Mouse (Mus musculus): ENCODE data around the gene D16Ertd472e.
"Not testable (repeated sequence)": the region's sequence is repeated elsewhere in the genome, so short reads cannot be mapped to it uniquely, and the experiment has no call there.

Gene D16Ertd472e

GRCm38 (mm10) chr16:78564110-78564821 lies 12.2 kb downstream of the D16Ertd472e start:
- DNase-seq: peak in 1 of 2 experiments; percentile 35

- DNase-seq: peak in 1 of 2 experiments; percentile 46
Observed at GRCm38 (mm10) chr16:78563093-78563971, 13.2 kb downstream of the D16Ertd472e start.

GRCm38 (mm10) chr16:78560627-78561026 lies 15.9 kb downstream of the D16Ertd472e start:
- no peak for DNase-seq

DNA sequence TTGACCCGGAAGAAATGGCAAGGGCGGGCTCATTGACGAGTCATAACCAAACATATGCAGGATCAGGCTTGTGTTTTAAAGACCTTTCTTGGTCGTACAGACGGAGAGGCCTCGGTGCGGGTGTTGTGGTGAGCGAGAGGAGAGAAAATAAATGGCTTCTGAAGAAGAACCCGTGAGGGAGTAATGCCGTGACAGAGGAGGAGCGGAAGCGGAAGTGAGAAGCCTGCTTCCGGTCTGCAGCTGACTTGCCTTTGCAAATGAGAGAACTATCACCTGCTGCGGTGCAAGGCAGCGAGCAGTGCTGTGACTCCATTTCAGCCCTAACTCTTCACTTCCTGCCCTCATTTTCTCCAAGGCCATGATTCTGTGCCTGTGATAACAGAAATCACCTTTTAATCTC lies 16.4 kb downstream of the D16Ertd472e start:
- peak; percentile 56 to 70 for DNase-seq

- no peak for DNase-seq
Observed at GRCm38 (mm10) chr16:78557573-78557972, 18.9 kb downstream of the D16Ertd472e start.

DNA sequence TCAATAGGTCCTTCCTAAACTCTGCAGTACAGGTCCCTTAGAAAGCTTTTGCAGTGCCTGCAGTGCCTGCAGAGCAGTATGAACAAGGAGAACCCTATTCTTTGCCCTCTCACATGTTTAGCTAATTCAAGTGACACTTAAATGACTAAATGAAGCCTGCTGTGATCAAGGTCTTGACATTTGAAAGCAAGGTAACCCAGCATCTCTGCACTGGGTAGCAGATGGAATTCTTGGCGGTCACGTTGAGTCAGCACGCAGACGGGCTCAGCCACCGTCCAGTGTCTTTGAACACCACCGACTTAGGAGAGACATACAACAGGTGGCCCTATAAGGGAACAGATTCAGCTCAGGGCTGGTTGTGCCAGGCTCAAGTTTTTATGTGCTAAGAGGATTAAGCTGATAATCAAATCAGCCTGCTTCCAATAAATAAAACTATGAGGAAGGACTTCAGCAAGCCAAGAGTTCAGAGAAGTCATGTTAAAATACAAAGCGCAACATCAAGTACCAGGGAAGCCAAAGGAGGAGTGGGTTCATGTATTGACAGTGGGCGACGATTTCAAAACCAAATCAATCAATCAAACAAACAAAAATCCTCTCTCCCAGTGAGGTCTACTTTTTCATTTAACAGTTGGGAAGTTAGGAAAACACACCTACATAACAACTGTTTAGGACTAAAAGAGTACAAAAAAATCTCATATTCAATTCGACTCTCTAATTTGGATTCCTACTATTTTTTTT lies 21.4 kb downstream of the D16Ertd472e start:
- DNase-seq: no peak

DNA sequence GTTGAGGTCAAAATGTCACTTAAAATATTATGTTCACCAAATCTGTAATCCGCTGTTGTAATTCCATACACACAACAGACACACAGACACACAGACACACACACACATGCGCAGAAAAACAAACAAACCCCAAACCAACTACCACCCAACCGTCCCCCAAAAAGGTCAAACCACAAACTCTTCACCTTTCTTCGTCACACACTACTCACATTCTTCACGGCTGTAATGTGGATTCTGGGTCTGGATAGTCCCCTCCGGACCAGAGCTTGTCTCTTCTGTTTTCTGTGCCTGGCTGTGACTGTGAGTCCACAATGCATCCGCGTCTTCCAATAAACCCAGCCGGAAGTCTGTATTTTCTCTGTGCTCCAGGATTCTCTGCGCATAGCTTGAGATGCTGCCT lies 29.1 kb downstream of the D16Ertd472e start:
- no peak for DNase-seq

GRCm38 (mm10) chr16:78546529-78546928 lies 30.0 kb downstream of the D16Ertd472e start:
- DNase-seq: no peak

- DNase-seq: peak in 1 of 2 experiments; percentile 49
Observed at GRCm38 (mm10) chr16:78540376-78541246, 35.9 kb downstream of the D16Ertd472e start.

GRCm38 (mm10) chr16:78537798-78538422 lies 38.6 kb downstream of the D16Ertd472e start:
- no peak for DNase-seq

DNA sequence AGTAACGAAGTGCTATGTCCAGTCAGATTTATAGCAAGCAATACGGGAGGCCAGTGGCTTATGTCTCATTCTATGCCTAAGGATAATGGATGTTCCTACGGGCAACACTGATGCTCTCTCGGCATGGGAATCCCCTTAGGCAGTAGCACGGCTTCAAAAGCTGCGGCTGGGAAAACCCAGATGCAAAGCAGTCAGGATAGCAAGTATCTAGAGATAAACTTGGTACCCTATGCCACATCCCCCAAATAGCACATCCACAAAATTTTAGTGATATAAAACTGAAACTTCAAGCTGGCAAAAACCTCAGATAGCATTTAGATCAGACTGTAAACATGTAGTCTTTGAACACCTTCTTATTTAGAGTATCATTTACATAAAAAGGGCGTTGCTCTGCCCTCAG lies 39.2 kb downstream of the D16Ertd472e start:
- DNase-seq: no peak

DNA sequence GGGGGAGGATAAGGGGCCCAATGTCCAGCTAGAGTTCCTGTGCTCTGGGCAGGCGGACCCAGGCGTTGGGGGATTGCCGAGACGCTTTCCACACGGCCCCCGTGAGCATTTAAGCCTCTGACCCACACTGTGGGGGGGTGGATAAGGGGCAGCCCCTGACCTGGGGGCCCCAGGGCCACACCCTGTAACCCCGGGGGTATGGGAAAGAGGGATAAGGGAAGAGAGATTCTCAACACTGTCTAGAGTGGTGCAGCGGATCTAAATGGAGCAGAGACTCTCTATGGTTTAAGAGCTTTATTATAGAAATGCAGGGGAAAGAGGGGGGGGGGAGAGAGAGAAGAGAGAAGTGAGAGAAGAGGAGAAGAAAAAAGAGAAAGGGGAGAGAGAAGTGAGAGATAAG lies 42.0 kb downstream of the D16Ertd472e start:
- no peak for DNase-seq

- DNase-seq: no peak
Observed at GRCm38 (mm10) chr16:78531957-78532605, 44.4 kb downstream of the D16Ertd472e start.

DNA sequence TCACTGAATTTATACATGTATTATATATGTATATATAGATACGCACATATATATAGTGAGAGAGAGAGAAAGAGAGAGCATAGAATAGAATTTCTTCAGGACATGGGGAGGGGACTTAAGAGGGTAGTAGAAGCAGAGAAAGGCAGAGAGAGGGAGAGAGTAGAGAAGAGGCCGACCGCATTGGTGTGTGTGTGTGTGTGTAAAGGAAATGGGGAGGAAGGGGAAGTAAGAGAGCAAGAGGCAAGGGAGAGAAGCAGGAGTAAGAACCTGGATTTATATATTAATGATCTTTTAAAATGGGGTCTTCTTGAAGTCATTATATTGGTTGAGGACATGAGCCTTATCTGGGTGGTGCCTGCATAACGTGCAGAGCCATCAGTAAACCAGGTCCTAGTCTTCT lies 53.5 kb downstream of the D16Ertd472e start:
- DNase-seq: no peak

DNA sequence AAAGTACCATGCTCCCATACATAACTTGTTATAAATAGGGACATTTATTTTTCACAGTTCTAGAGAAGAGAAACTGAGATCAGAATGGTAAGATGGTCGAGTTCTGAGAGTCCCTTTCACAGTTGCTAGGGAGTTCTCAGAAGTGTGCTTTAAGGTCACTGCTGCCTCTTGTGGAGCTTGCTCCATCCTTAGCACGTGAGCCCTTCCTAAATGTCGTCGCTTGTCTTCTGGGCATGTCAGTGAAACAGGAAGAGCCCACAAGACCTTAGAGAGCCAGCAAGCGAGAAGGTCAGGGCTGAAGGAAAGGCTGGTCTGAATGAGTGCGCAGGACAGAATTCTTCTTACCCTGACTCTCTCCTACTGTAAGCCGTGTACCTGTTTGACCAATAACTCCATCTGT lies 57.8 kb downstream of the D16Ertd472e start:
- DNase-seq: no peak

GRCm38 (mm10) chr16:78517171-78517570 lies 59.3 kb downstream of the D16Ertd472e start:
- DNase-seq: no peak

DNA sequence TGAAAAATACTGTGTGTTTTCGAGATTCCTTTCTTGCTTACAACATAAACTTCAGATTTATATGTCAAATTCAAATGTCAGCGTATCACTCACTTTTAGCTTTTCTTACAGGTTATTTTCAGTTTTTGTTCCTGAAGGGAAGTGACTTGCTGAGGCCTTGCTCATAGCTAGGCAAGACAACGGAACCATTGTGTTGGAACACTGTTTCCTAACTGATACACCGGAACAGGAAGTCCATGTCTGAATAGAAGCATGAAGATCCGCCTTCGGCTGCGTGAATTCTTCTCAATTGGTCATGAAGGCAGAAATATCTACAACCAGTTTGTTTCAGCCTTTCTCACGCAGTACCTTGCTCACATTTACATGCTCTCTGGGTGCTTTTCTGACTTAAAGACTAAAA lies 65.0 kb downstream of the D16Ertd472e start:
- DNase-seq: no peak

- DNase-seq: no peak
Observed at GRCm38 (mm10) chr16:78502492-78502891, 74.0 kb downstream of the D16Ertd472e start.

- DNase-seq: not testable (repeated sequence)
Observed at GRCm38 (mm10) chr16:78492696-78493095, 83.8 kb downstream of the D16Ertd472e start.

- no peak for DNase-seq
Observed at GRCm38 (mm10) chr16:78490779-78491178, 85.7 kb downstream of the D16Ertd472e start.

Measured in thymus, adult 18-20 months (tissue).